Mouse (Mus musculus): ENCODE results near the gene Trim60. TPM values are rescaled to one million over a fixed set of nuclear protein-coding genes. Genes with fewer than 3 reads are reported as not detected.
"Not testable (repeated sequence)": the region's sequence is repeated elsewhere in the genome, so short reads cannot be mapped to it uniquely, and the experiment has no call there.

Gene Trim60
- polyA plus RNA-seq, 1 experiment from 2014 or later: not detected

DNA sequence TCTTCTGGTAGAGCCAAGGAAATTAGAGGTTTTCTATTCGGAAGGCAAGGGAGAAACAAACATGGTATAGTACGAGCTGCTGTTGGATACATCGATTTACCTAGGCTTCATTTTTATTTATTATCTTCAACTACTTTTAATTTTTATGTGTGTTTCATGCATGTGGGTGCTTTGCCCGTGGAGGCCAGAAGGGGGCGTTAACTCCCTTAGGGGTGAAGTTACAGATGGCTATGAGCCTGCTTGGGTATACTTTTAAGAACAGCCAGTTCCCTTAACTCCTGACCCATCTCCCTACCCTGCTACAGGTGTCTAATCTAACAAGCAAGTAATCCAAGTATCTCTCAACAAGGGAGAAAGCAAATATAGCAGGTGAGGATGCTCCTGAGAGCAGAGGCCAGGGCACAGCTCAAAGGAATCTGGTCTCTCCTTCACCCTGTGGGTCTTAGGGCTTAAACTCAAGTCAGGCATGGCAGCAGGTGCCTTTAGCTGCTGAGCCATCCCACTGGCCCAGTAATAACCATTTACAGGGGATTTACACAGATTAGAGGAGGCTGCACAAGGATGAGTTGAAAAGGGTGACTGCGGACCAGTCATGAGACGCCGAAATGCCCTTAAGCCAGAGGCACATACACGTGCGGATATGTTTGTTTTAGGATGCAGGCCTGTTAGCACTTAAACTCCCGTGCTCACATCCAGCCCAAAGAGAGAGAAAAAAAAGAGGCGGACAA lies 10.7 kb upstream of the Trim60 start:
- Histone ChIP-seq H3K36me3 (ENCODE audit: control insufficient read depth, insufficient read depth, low read length) (no peaks in the 10 kb centered on the region), H3K9ac (ENCODE audit: low read depth, low read length) (no peak overlapping the region), H3K4me2 (replicated peaks; ENCODE audit: low read depth, low read length) (no peak overlapping the region), H3K4me1 (replicated peaks; ENCODE audit: control insufficient read depth, insufficient read depth, low read length) (no peaks in the 10 kb centered on the region), H3K9me3 (ENCODE audit: control insufficient read depth, low read length) (no peaks in the 10 kb centered on the region), H3K4me3 (ENCODE audit: low read depth, low read length) (no peak overlapping the region), H3K27ac (ENCODE audit: low read depth, low read length) (no peak overlapping the region), H3K27me3 (ENCODE audit: control insufficient read depth, insufficient read depth, low read length) (no peaks in the 10 kb centered on the region)
- DNase-seq (ENCODE audit: low spot score): no peak
- ATAC-seq (ENCODE audit: low FRiP score): no peak
- 84% methylated on average over 12 of the region's 12 CpGs for WGBS

DNA sequence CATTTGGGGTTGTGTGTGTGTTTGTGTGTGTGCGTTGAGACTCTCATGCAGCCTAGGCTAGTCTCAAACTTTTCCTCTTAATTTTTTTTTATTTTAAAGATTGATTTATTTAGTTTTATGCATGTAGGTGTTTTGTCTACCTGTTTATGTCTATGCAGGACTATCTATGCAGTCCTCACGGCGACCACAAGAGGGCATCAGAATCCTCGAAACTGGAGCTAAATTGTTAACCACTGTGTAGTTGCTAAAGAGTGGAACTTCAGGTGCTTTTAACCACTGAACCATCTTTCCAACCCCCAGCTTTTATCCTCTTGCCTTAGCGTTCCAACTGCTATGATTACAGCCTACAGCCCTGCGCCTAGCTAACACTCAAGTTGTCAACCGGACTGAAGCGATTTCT lies 4.1 kb upstream of the Trim60 start:
- Histone ChIP-seq H3K27me3 (ENCODE audit: control insufficient read depth, insufficient read depth, low read length) (no peaks in the 10 kb centered on the region), H3K27ac (ENCODE audit: low read depth, low read length) (no peak overlapping the region), H3K36me3 (ENCODE audit: control insufficient read depth, insufficient read depth, low read length) (no peaks in the 10 kb centered on the region), H3K4me2 (replicated peaks; ENCODE audit: low read depth, low read length) (no peak overlapping the region), H3K4me3 (ENCODE audit: low read depth, low read length) (no peak overlapping the region), H3K9me3 (ENCODE audit: control insufficient read depth, low read length) (no peaks in the 10 kb centered on the region), H3K4me1 (replicated peaks; ENCODE audit: control insufficient read depth, insufficient read depth, low read length) (no peaks in the 10 kb centered on the region), H3K9ac (ENCODE audit: low read depth, low read length) (no peak overlapping the region)
- DNase-seq (ENCODE audit: low spot score): peak; percentile 58
- 56% methylated on average over 8 of the region's 8 CpGs for WGBS
- ATAC-seq (ENCODE audit: low FRiP score): no peak

DNA sequence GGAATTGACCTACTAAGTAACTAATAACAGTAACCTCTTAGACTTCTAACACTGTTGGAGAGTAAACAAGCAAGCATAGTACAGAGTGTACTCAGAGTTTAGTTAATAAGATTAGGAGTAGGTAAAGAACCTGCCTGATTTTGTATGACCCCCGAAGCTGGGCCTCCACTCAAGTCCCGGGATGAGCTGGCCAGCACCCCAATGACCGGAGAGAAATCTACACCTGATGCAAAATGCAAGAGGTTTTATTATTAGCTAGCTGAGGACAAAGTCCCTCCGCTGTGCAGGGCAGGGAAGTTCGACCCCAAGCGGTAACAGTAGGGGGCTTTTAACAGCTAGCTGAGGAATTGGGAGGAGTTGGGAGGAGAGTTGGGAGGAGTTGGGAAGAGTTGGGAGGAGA lies 10.8 kb downstream of the Trim60 start:
- H3K36me3 ChIP-seq (ENCODE audit: control insufficient read depth, insufficient read depth, low read length); H3K9ac ChIP-seq (ENCODE audit: low read depth, low read length); DNase-seq (ENCODE audit: low spot score); H3K4me1 ChIP-seq (replicated peaks; ENCODE audit: control insufficient read depth, insufficient read depth, low read length); H3K4me3 ChIP-seq (ENCODE audit: low read depth, low read length); H3K27me3 ChIP-seq (ENCODE audit: control insufficient read depth, insufficient read depth, low read length); H3K9me3 ChIP-seq (ENCODE audit: control insufficient read depth, low read length); ATAC-seq (ENCODE audit: low FRiP score); H3K4me2 ChIP-seq (replicated peaks; ENCODE audit: low read depth, low read length); H3K27ac ChIP-seq (ENCODE audit: low read depth, low read length): not testable (repeated sequence)
- 79% methylated on average over 6 of the region's 6 CpGs for WGBS

DNA sequence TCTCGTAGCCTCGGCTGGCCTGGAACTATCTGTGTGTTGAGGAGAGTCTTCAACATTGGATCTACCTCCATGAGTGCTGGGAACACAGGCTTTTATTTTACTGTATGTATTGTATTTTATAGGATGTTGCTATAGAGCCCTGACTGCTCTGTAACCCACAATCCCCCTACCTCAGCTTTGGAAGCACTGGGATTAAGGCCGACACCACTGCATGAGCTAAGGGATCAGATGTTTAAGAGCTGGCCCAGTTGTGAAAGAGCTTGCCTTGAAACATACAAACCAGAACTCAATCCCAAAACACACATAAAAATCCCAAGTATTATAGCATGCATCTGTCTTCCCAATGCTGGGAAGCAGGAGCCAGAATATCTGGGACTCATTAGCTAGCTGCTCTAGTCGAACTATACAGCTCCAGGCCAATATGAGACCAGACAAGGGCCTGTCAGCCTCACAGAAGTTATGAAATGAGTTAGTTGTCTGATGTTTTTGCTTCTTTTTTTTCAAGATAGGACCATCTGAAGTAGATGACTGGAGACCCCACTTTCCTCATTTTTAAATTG lies 19.5 kb downstream of the Trim60 start:
- DNase-seq (ENCODE audit: low spot score) (no peak), ATAC-seq (ENCODE audit: low FRiP score) (no peak)
- H3K27ac ChIP-seq (ENCODE audit: low read depth, low read length): no peak overlapping the region
- no peaks in the 10 kb centered on the region for H3K36me3 ChIP-seq (ENCODE audit: control insufficient read depth, insufficient read depth, low read length)
- no peak overlapping the region for H3K9ac ChIP-seq (ENCODE audit: low read depth, low read length)
- H3K9me3 ChIP-seq (ENCODE audit: control insufficient read depth, low read length): no peaks in the 10 kb centered on the region
- no peaks in the 10 kb centered on the region for H3K27me3 ChIP-seq (ENCODE audit: control insufficient read depth, insufficient read depth, low read length)
- WGBS: 91% methylated on average over 4 of the region's 4 CpGs
- no peak overlapping the region for H3K4me2 ChIP-seq (replicated peaks; ENCODE audit: low read depth, low read length)
- no peak overlapping the region for H3K4me3 ChIP-seq (ENCODE audit: low read depth, low read length)
- H3K4me1 ChIP-seq (replicated peaks; ENCODE audit: control insufficient read depth, insufficient read depth, low read length): no peaks in the 10 kb centered on the region

DNA sequence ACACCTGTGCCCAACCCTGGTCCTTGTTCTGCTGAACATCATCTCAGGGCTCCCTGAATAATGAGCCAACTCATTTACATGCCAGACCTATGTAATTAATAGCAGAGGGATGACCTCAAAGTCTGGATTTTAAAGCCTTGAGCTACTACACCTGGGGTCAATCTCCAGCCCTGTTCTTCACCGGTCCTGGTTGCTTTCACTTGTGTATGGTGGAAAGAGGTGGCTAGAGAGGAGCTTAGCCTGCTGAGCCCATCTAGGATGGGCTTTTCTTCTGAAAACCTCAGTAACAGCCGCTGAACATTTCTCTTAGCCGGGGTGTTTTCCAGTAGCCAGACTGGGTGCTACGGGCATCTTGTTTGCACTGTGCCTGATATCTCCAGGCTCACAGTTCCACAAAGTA lies 30.7 kb downstream of the Trim60 start, which contains the start of gene Trim75:
TSS of gene Trim75 (minus strand) at position 101 of the 400 bp plus-strand sequence.
- no peak within 1 kb of the TSS for H3K27ac ChIP-seq (ENCODE audit: low read depth, low read length)
- ATAC-seq (ENCODE audit: low FRiP score) (no peak; the same call in 1 of the 2 replicates), DNase-seq (ENCODE audit: low spot score) (no peak)
- no peak within 1 kb of the TSS for H3K4me2 ChIP-seq (replicated peaks; ENCODE audit: low read depth, low read length)
- no peaks in the 10 kb centered on the region for H3K27me3 ChIP-seq (ENCODE audit: control insufficient read depth, insufficient read depth, low read length)
- H3K4me3 ChIP-seq (ENCODE audit: low read depth, low read length): no peak within 1 kb of the TSS
- no peaks in the 10 kb centered on the region for H3K36me3 ChIP-seq (ENCODE audit: control insufficient read depth, insufficient read depth, low read length)
- 93% methylated on average over 4 of the region's 4 CpGs for WGBS
- no peaks in the 10 kb centered on the region for H3K9me3 ChIP-seq (ENCODE audit: control insufficient read depth, low read length)
- no peak within 1 kb of the TSS for H3K9ac ChIP-seq (ENCODE audit: low read depth, low read length)
- no peaks in the 10 kb centered on the region for H3K4me1 ChIP-seq (replicated peaks; ENCODE audit: control insufficient read depth, insufficient read depth, low read length)

DNA sequence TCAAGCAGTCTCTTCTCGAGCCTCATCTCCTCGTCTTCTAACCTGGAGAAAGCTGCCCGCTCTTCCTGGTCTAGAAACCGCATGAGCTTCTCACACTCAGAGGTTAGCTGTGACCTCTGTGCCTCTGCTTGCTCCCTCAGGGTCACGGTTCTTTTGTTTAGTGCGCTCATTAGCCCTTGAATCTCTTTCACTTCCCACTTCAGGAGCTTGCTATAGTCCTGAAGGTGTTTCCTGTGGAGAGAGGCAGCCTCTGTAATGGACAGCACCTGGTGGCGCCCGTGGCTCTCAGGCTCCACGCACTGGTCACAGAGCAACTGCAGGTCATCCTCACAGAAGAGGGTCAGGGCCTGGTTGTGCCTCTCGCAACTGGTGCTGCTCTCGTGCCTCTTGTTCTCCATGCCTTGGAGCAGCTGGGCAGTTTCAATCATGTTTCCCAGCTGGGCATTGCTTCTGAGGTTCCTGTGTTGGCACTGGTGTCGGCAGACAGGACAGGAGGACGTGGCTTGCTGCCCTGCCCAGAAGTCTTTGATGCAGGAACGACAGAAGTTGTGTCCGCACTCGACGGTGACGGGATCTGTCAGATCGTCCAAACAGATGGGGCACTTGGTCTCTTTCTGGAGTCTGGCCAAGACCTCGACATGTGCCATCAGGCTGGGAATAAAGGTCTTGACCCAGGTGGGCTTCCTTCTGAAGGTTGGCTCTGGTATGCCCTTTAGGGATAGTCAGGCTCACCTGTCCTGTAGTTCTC lies 35.1 kb downstream of the Trim60 start:
- Histone ChIP-seq H3K4me2 (replicated peaks; ENCODE audit: low read depth, low read length) (no peak overlapping the region), H3K4me3 (ENCODE audit: low read depth, low read length) (no peak overlapping the region), H3K4me1 (replicated peaks; ENCODE audit: control insufficient read depth, insufficient read depth, low read length) (no peaks in the 10 kb centered on the region), H3K9ac (ENCODE audit: low read depth, low read length) (no peak overlapping the region), H3K36me3 (ENCODE audit: control insufficient read depth, insufficient read depth, low read length) (no peaks in the 10 kb centered on the region), H3K27ac (ENCODE audit: low read depth, low read length) (no peak overlapping the region), H3K9me3 (ENCODE audit: control insufficient read depth, low read length) (no peaks in the 10 kb centered on the region), H3K27me3 (ENCODE audit: control insufficient read depth, insufficient read depth, low read length) (no peaks in the 10 kb centered on the region)
- DNase-seq (ENCODE audit: low spot score) (no peak), ATAC-seq (ENCODE audit: low FRiP score) (no peak)
- WGBS: 74% methylated on average over 20 of the region's 20 CpGs

DNA sequence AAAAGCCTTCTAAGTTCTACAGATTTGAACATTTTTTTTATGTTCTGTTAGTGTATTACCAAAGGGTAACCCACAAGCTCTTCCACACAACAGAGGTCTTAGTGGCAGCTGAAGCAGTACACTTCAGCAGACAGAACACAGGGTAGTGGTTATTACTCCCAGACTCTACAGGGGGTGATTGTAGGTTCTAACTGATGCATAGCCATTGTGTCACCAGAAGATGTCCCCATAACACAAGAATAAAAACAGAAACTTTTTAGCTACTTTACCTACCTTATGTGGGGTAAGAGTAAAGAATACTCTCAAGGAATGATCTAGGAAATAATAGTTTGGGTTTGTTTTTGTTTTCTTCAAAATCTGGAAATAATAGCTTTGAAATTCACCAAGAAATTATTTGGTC lies 55.5 kb downstream of the Trim60 start:
- ATAC-seq (ENCODE audit: low FRiP score): no peak
- no peaks in the 10 kb centered on the region for H3K4me1 ChIP-seq (replicated peaks; ENCODE audit: control insufficient read depth, insufficient read depth, low read length)
- no peaks in the 10 kb centered on the region for H3K36me3 ChIP-seq (ENCODE audit: control insufficient read depth, insufficient read depth, low read length)
- DNase-seq (ENCODE audit: low spot score): no peak
- H3K27ac ChIP-seq (ENCODE audit: low read depth, low read length): no peak overlapping the region
- no peaks in the 10 kb centered on the region for H3K9me3 ChIP-seq (ENCODE audit: control insufficient read depth, low read length)
- H3K4me3 ChIP-seq (ENCODE audit: low read depth, low read length): no peak overlapping the region
- H3K27me3 ChIP-seq (ENCODE audit: control insufficient read depth, insufficient read depth, low read length): no peaks in the 10 kb centered on the region
- H3K9ac ChIP-seq (ENCODE audit: low read depth, low read length): no peak overlapping the region
- no peak overlapping the region for H3K4me2 ChIP-seq (replicated peaks; ENCODE audit: low read depth, low read length)

DNA sequence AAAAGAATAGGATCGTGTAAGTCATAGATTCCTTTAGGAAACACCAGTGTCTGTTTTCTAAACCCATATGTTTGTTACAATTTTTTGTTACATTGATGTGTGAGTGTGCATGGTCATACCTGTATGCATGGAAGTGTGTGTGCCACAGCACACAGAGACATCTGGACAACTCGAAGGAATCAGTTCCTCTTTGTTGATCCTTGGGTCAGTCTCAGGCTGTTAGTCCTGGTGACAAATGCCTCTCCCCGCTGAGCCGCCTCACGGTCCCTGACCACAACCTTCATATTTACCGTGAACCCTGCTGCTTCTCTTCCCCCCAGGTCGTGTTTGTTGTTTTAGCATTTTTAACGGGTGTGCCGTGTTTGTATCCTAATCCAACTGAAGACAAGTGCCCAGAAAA lies 59.4 kb downstream of the Trim60 start:
- 80% methylated on average over 9 of the region's 9 CpGs for WGBS
- Histone ChIP-seq H3K9ac (ENCODE audit: low read depth, low read length) (no peak overlapping the region), H3K36me3 (ENCODE audit: control insufficient read depth, insufficient read depth, low read length) (no peaks in the 10 kb centered on the region), H3K4me2 (replicated peaks; ENCODE audit: low read depth, low read length) (no peak overlapping the region), H3K27ac (ENCODE audit: low read depth, low read length) (no peak overlapping the region), H3K4me3 (ENCODE audit: low read depth, low read length) (no peak overlapping the region), H3K9me3 (ENCODE audit: control insufficient read depth, low read length) (no peaks in the 10 kb centered on the region), H3K27me3 (ENCODE audit: control insufficient read depth, insufficient read depth, low read length) (no peaks in the 10 kb centered on the region), H3K4me1 (replicated peaks; ENCODE audit: control insufficient read depth, insufficient read depth, low read length) (no peaks in the 10 kb centered on the region)
- DNase-seq (ENCODE audit: low spot score): no peak
- no peak for ATAC-seq (ENCODE audit: low FRiP score)

DNA sequence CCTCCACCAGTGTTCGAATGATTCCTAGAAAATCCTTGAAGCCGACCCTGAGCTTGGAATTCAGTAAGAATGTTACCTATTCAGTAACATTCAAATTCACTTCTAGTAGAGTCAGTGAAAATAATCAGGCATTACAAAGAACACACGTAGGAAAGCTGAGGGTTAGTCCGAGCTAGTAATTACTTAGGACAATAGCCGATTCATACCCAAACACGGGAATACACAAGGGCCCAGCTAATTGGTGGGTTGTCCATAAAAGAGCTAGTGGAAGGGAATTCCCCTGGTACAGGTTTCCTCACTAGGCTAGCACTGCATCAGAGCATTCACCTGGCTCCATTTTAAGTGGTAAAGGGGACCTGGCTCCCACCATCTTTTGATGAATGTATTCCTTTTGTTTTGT lies 66.3 kb downstream of the Trim60 start:
- Histone ChIP-seq H3K36me3 (ENCODE audit: control insufficient read depth, insufficient read depth, low read length) (no peaks in the 10 kb centered on the region), H3K27ac (ENCODE audit: low read depth, low read length) (no peak overlapping the region), H3K9me3 (ENCODE audit: control insufficient read depth, low read length) (no peaks in the 10 kb centered on the region), H3K9ac (ENCODE audit: low read depth, low read length) (no peak overlapping the region), H3K4me1 (replicated peaks; ENCODE audit: control insufficient read depth, insufficient read depth, low read length) (no peaks in the 10 kb centered on the region), H3K27me3 (ENCODE audit: control insufficient read depth, insufficient read depth, low read length) (no peaks in the 10 kb centered on the region), H3K4me2 (replicated peaks; ENCODE audit: low read depth, low read length) (no peak overlapping the region), H3K4me3 (ENCODE audit: low read depth, low read length) (no peak overlapping the region)
- DNase-seq (ENCODE audit: low spot score) (no peak), ATAC-seq (ENCODE audit: low FRiP score) (no peak)
- WGBS: 88% methylated on average over 6 of the region's 6 CpGs
